ENCODE assay signal across 1 mouse cellular context in the genomic region with DNA sequence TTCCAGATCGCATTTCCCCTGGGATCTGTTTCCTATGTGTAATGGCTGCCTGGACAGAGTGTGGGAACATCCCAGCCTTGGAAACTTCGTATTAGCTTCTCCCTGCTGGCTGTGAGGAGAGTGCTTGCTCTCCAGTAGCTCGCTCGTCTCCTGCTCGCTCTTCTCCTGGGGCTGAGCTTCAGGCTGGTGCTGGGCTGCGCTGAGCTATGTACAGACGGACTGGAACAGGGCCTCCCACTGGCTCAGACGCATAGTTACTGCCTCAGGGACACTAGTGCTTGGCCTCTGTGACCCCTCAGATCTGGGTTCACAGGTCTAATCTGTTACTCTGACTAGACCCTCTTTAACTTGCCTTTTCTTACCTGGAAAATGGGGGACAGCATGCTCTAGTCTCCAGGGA.
TF ChIP-seq lines count a peak whose summit lies in the region.

No protein-coding gene starts in this region.

TF ChIP-seq in MEL, 35 proteins besides CTCF, POLR2A, EP300 and RAD21 (continued from another document):
- no peak for TF ChIP-seq MEF2A (IDR thresholded peaks at IDR 0.05; ENCODE audit: extremely low read depth, insufficient replicate concordance, low read depth, low read length, poor library complexity, severe bottlenecking)
- no peak for TF ChIP-seq MYB (IDR thresholded peaks at IDR 0.05; ENCODE audit: low read depth, low read length)
- TF ChIP-seq NELFE (IDR thresholded peaks at IDR 0.05; ENCODE audit: low read depth, low read length): no peak
- TF ChIP-seq ZC3H11A (IDR thresholded peaks at IDR 0.05; ENCODE audit: low read depth, low read length): no peak
- TF ChIP-seq CHD2 (IDR thresholded peaks at IDR 0.05; ENCODE audit: low read length): no peak
- TF ChIP-seq SMC3 (IDR thresholded peaks at IDR 0.05; ENCODE audit: low read depth, low read length): no peak
